Mouse (Mus musculus) forebrain, embryonic 12.5 days (tissue): ENCODE results near the gene Dhx30. TPM values are rescaled to one million over a fixed set of nuclear protein-coding genes. Genes with fewer than 3 reads are reported as not detected.

ENCODE experiments used
- polyA plus RNA-seq: library from polyadenylated mRNA; unstranded; fragments of >200 nt; fragmentation: Nextera tagmentation; extraction: Ambion mirVana; gene quantifications from 2 replicates; pipeline ENCODE4 v1.2.1, GENCODE M21; 2016

The Dhx30 gene
- polyA plus RNA-seq, 1 experiment from 2014 or later = 226 TPM

Other genes starting within 250 kb of the Dhx30 start
- gene Cdc25a, start 242.3 kb downstream of the Dhx30 start, polyA plus RNA-seq = 42.1 and 44.3 TPM in 2 replicates
- gene Map4, start 186.4 kb downstream of the Dhx30 start, polyA plus RNA-seq = 94.5 and 112 TPM in 2 replicates
- 235 and 237 TPM in 2 replicates for gene Smarcc1, start 122 bp downstream of the Dhx30 start, polyA plus RNA-seq
- gene Cspg5, start 126.0 kb upstream of the Dhx30 start, polyA plus RNA-seq = 21.9 and 22.3 TPM in 2 replicates
- gene Elp6, start 187.3 kb upstream of the Dhx30 start, polyA plus RNA-seq = 32.7 and 33.0 TPM in 2 replicates
- 41.9 and 45.0 TPM in 2 replicates for gene Scap, start 215.5 kb upstream of the Dhx30 start, polyA plus RNA-seq